Mouse (Mus musculus) embryonic facial prominence, embryonic 14.5 days (tissue): ENCODE data around the gene Cyp2c37. TPM values are rescaled to one million over a fixed set of nuclear protein-coding genes. Genes with fewer than 3 reads are reported as not detected.
"Not testable (repeated sequence)": the region's sequence is repeated elsewhere in the genome, so short reads cannot be mapped to it uniquely, and the experiment has no call there.

Source experiments
- ATAC-seq: fragments of 200-750 bp; cut with Nextera tagmentation; 2 replicates; pipeline ENCODE4 v1.8.0; 2017; ENCODE audit warnings: low read depth, moderate number of reproducible peaks, moderate TSS enrichment
- DNase-seq: peaks from one replicate; pipeline ENCODE4 v3.0.0-alpha.2; 2015; ENCODE audit warnings: low spot score
- H3K27ac ChIP-seq: fragments of 300-500 bp; sonication (generic); replicated peaks from 2 replicates; pipeline ENCODE4 v1.5.1; 2014; ENCODE audit warnings: low read depth, mild to moderate bottlenecking, low read length, moderate library complexity
- H3K27me3 ChIP-seq: fragments of 300-500 bp; sonication (generic); replicated peaks from 2 replicates; pipeline ENCODE4 v1.6.1; 2014; ENCODE audit warnings: low read length; ENCODE audit not compliant: control insufficient read depth, insufficient read depth
- H3K36me3 ChIP-seq: fragments of 300-500 bp; sonication (generic); 2 replicates; pipeline ENCODE4 v1.6.1; 2014; ENCODE audit warnings: low read length, mixed read lengths; ENCODE audit not compliant: control insufficient read depth, insufficient read depth
- H3K4me1 ChIP-seq: fragments of 300-500 bp; sonication (generic); 2 replicates; pipeline ENCODE4 v1.6.1; 2014; ENCODE audit warnings: antibody characterized with exemption, low read length; ENCODE audit not compliant: control insufficient read depth, insufficient read depth
- H3K4me2 ChIP-seq: fragments of 300-500 bp; sonication (generic); 2 replicates; pipeline ENCODE4 v1.6.1; 2014; ENCODE audit warnings: low read depth, mild to moderate bottlenecking, low read length, moderate library complexity, mixed read lengths
- H3K4me3 ChIP-seq: fragments of 300-500 bp; sonication (generic); 2 replicates; pipeline ENCODE4 v1.5.1; 2014; ENCODE audit warnings: low read depth, mild to moderate bottlenecking, low read length
- H3K9ac ChIP-seq: fragments of 300-500 bp; sonication (generic); 2 replicates; pipeline ENCODE4 v1.6.1; 2014; ENCODE audit warnings: low read depth, mild to moderate bottlenecking, low read length, moderate library complexity, mixed read lengths
- H3K9me3 ChIP-seq: fragments of 300-500 bp; sonication (generic); 2 replicates; pipeline ENCODE4 v1.6.1; 2016; ENCODE audit warnings: low read length; ENCODE audit not compliant: control insufficient read depth
- WGBS: fragments of 180-500 bp; shearing (Covaris S2); extraction: QIAGEN DNeasy Blood & Tissue Kit; methylation state at CpG from one replicate; pipeline ENCODE4 v1.1.7; 2014; 5-methylcytosine and 5-hydroxymethylcytosine counted together
- polyA plus RNA-seq: library from polyadenylated mRNA; unstranded; fragments of >200 nt; fragmentation: Nextera tagmentation; extraction: Ambion mirVana; gene quantifications from 2 replicates; pipeline ENCODE4 v1.2.1, GENCODE M21; 2014

The Cyp2c37 gene
- not detected in 2 replicates for polyA plus RNA-seq

- DNase-seq, H3K4me1 ChIP-seq, H3K9me3 ChIP-seq, H3K27ac ChIP-seq, H3K4me3 ChIP-seq, H3K27me3 ChIP-seq, H3K4me2 ChIP-seq, H3K36me3 ChIP-seq, H3K9ac ChIP-seq, ATAC-seq: not testable (repeated sequence)
- 93% methylated on average over 1 of the region's 1 CpGs for WGBS
These were observed at the start of gene Cyp2c37 for GRCm38 (mm10) chr19:39992140-39992539. Gene Cyp2c37 (plus strand): TSS chr19:39992424.

DNA sequence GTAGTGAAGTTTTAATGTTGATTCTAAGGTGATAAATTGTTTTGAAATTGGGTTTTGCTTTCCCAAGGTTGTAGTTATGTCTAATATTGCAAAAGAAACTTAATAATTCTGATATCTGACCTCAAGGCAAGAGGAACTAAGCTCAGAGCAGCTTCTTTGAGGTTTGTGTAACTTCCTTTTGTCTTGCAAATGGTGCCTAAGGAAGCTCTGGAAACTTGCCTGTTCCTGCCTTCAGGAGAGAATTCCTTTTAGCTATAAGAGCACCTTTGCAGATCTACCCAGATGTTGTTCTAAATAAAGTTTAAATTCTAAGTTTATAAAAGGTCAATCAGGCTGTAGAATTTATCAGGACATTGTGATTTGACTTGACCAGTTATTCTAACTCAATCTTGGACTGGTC is 31.4 kb upstream of the Cyp2c37 start:
- H3K4me2 ChIP-seq, H3K4me3 ChIP-seq, H3K36me3 ChIP-seq, DNase-seq, H3K9ac ChIP-seq, H3K27ac ChIP-seq, H3K4me1 ChIP-seq, H3K27me3 ChIP-seq, H3K9me3 ChIP-seq, ATAC-seq: not testable (repeated sequence)

DNA sequence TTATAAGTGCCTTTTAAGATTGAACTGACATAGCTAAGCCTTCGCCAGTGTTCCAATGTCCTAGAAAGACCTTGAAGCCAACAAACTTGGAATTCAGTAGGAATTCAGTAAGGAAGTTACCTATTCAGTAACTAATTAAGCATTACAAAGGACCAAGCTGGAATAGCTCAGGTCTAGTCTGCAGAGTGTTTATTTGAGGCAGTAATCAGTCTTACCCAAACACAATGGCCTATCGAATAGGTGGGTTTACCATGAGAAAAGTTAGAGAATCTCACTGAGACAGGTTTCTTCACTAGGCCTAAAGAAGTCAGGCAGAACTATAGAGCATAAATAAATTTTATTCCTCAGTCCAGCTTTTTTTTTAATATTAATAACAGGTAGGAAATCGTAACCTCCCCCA is 21.1 kb upstream of the Cyp2c37 start:
- H3K9me3 ChIP-seq, H3K9ac ChIP-seq, DNase-seq, H3K4me3 ChIP-seq, ATAC-seq, H3K4me1 ChIP-seq, H3K27ac ChIP-seq, H3K27me3 ChIP-seq, H3K36me3 ChIP-seq, H3K4me2 ChIP-seq: not testable (repeated sequence)
- 87% methylated on average over 3 of the region's 3 CpGs for WGBS

DNA sequence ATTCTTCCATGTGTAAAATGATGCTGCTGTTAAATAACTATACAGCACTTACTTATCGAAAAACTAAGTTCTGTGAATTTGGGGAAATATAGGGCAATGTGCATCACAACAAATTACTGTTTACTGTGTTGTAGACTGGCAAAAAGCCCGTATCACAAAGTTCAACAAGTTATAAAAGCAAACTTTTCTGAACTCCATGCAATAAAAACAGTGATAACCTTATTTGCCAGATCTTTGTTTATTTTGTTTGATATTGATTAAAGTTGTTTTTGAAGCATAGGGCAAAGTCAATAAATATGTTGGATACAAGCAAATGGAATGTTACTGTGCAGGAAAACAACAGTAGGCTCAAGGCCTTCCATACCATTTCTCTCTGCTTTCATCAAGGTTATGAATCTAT is 2.8 kb upstream of the Cyp2c37 start:
- WGBS = 66% methylated on average over 2 of the region's 2 CpGs
- ATAC-seq (no peak), DNase-seq (no peak)
- H3K9me3 ChIP-seq = no peaks in the 10 kb centered on the region
- no peak overlapping the region for H3K9ac ChIP-seq
- no peaks in the 10 kb centered on the region for H3K4me1 ChIP-seq
- no peak overlapping the region for H3K4me3 ChIP-seq
- no peaks in the 10 kb centered on the region for H3K27me3 ChIP-seq
- H3K36me3 ChIP-seq = no peaks in the 10 kb centered on the region
- H3K27ac ChIP-seq = no peak overlapping the region
- H3K4me2 ChIP-seq = no peak overlapping the region

Other genes starting within 250 kb of the Cyp2c37 start
- not detected in 2 replicates for gene Cyp2c40, start 179.6 kb upstream of the Cyp2c37 start, polyA plus RNA-seq
- gene Cyp2c69, start 105.6 kb upstream of the Cyp2c37 start, polyA plus RNA-seq = not detected in 2 replicates
- gene Cyp2c54, start 81.4 kb downstream of the Cyp2c37 start, polyA plus RNA-seq = not detected in 2 replicates
- gene Cyp2c50, start 97.3 kb downstream of the Cyp2c37 start, polyA plus RNA-seq = not detected in 2 replicates
- gene Cyp2c70, start 194.9 kb downstream of the Cyp2c37 start, polyA plus RNA-seq = not detected in 2 replicates